In the genomic region with DNA sequence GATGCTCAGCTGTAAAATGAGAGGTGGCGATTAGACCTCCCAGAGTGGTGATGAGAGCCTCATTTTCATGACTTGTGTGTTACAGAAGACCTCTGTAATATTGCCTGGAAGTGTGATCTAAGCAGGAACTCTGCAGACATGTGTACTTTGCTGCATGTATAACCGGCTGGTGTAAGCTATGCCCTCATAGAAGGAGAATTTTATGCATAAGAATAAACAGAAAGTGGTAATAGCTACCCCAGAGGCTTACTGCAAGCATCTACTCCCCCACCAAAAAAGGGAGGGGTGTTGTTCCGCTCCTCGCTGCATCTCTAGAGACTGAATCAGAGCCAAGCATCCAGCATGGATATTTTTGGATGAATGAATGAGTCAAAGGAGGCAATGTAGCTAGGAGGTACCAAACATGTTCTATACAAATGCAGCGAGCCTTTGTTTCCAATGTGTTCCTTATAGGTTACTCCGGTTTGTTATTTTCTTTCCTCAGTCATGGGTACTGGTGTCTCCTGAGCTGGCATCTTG, we compare ENCODE assay signal across 15 mouse cellular contexts. TPM values are rescaled to one million over a fixed set of nuclear protein-coding genes. Genes with fewer than 3 reads are reported as not detected.
A peak's percentile ranks its signal among the peaks of the same experiment; 100 is the strongest.
DNase-seq lines count a peak whose midpoint lies in the region; ATAC-seq lines count a peak whose summit lies in the region.
"Had no signal": no experiment of that assay in that cellular context is flagged by ENCODE, and none has a peak within 500 bp of the region (broad histone marks: within the 10 kb centered on the region; RNA-seq: fewer than 3 reads in every experiment).

No protein-coding gene starts in this region.

- peaks cover 34% of the 10 kb centered on the region for H3K4me1 ChIP-seq in limb, embryonic 12.5 days (replicated peaks)
- H3K4me1 ChIP-seq in limb, embryonic 10.5 days: peaks cover 43% of the 10 kb centered on the region
- peaks cover 45% of the 10 kb centered on the region for H3K4me1 ChIP-seq in forebrain, embryonic 13.5 days
- peaks cover 24% of the 10 kb centered on the region for H3K4me1 ChIP-seq in midbrain, embryonic 14.5 days (ENCODE audit: control insufficient read depth, insufficient read depth, low read length)
- H3K4me1 ChIP-seq in heart, embryonic 12.5 days (replicated peaks): peaks cover 24% of the 10 kb centered on the region

- 78% methylated on average over 6 of the region's 6 CpGs for WGBS in limb, embryonic 12.5 days
- 89% methylated on average over 6 of the region's 6 CpGs for WGBS in limb, embryonic 10.5 days
- 60% methylated on average over 6 of the region's 6 CpGs for WGBS in forebrain, embryonic 13.5 days
- WGBS in midbrain, embryonic 14.5 days: 61% methylated on average over 6 of the region's 6 CpGs
- 81% methylated on average over 6 of the region's 6 CpGs for whole genome bisulfite sequencing in heart, embryonic 12.5 days

- H3K9ac ChIP-seq in limb, embryonic 12.5 days (replicated peaks): no peak overlapping the region
- no peak overlapping the region for H3K9ac ChIP-seq in forebrain, embryonic 13.5 days
- no peak overlapping the region for H3K9ac ChIP-seq in midbrain, embryonic 14.5 days (replicated peaks; ENCODE audit: low read length)
- no peak overlapping the region for H3K9ac ChIP-seq in heart, embryonic 12.5 days

- peaks cover 32% of the 10 kb centered on the region for H3K27me3 ChIP-seq in limb, embryonic 12.5 days
- no peaks in the 10 kb centered on the region for H3K27me3 ChIP-seq in limb, embryonic 10.5 days (ENCODE audit: low read depth, poor library complexity, severe bottlenecking)
- H3K27me3 ChIP-seq in forebrain, embryonic 13.5 days: no peaks in the 10 kb centered on the region; the same call in 1 of the 2 replicates
- H3K27me3 ChIP-seq in midbrain, embryonic 14.5 days (ENCODE audit: control insufficient read depth, insufficient read depth, low read length): no peaks in the 10 kb centered on the region
- no peaks in the 10 kb centered on the region for H3K27me3 ChIP-seq in heart, embryonic 12.5 days (replicated peaks)

- H3K9me3 ChIP-seq in limb, embryonic 12.5 days: no peaks in the 10 kb centered on the region
- H3K9me3 ChIP-seq in limb, embryonic 10.5 days (replicated peaks): no peaks in the 10 kb centered on the region
- no peaks in the 10 kb centered on the region for H3K9me3 ChIP-seq in forebrain, embryonic 13.5 days (replicated peaks)
- H3K9me3 ChIP-seq in midbrain, embryonic 14.5 days (ENCODE audit: control insufficient read depth, low read length): no peaks in the 10 kb centered on the region
- H3K9me3 ChIP-seq in heart, embryonic 12.5 days (replicated peaks): no peaks in the 10 kb centered on the region

- H3K4me3 ChIP-seq in limb, embryonic 12.5 days (replicated peaks): no peak overlapping the region
- H3K4me3 ChIP-seq in limb, embryonic 10.5 days: no peak overlapping the region
- no peak overlapping the region for H3K4me3 ChIP-seq in forebrain, embryonic 13.5 days
- H3K4me3 ChIP-seq in midbrain, embryonic 14.5 days (replicated peaks; ENCODE audit: low read depth, low read length): no peak overlapping the region
- H3K4me3 ChIP-seq in heart, embryonic 12.5 days: no peak overlapping the region

- no peak overlapping the region for H3K4me2 ChIP-seq in limb, embryonic 12.5 days
- H3K4me2 ChIP-seq in forebrain, embryonic 13.5 days: 0 out of 2 replicates have a peak overlapping the region, but pooled peaks have one; percentile 12
- H3K4me2 ChIP-seq in midbrain, embryonic 14.5 days (ENCODE audit: low read length): no peak overlapping the region
- H3K4me2 ChIP-seq in heart, embryonic 12.5 days: no peak overlapping the region

- ATAC-seq in limb, embryonic 12.5 days (ENCODE audit: insufficient number of reproducible peaks, insufficient read depth, low FRiP score, low TSS enrichment, low read depth): no peak
- ATAC-seq in forebrain, embryonic 13.5 days: no peak
- ATAC-seq in midbrain, embryonic 14.5 days (ENCODE audit: low FRiP score, low TSS enrichment): no peak
- no peak for ATAC-seq in heart, embryonic 12.5 days (ENCODE audit: insufficient number of reproducible peaks, low FRiP score)

- peak; percentile 60 to 78 for DNase-seq in frontal cortex, adult 2 months (ENCODE audit: extremely low spot score in 1 of 2, low spot score in 1 of 2)
- no peak for DNase-seq in frontal cortex, postnatal 10 days (ENCODE audit: low spot score in 2 of 2)
- no peak for DNase-seq in limb, embryonic 10.5 days (ENCODE audit: low spot score)
- DNase-seq in midbrain, embryonic 14.5 days: peak; percentile 18
- no peak for DNase-seq in urinary bladder, postnatal 36 days (ENCODE audit: low spot score in 2 of 2)
- DNase-seq: gastrocnemius, postnatal 36 days; lung, adult 18-20 months; thymus, postnatal 4 days had no signal

- H3K36me3 ChIP-seq in limb, embryonic 12.5 days: no peaks in the 10 kb centered on the region
- H3K36me3 ChIP-seq in limb, embryonic 10.5 days: no peaks in the 10 kb centered on the region
- peaks cover 11% of the 10 kb centered on the region; the same call in 1 of the 2 replicates for H3K36me3 ChIP-seq in forebrain, embryonic 13.5 days (ENCODE audit: poor library complexity, severe bottlenecking)
- peaks cover 11% of the 10 kb centered on the region for H3K36me3 ChIP-seq in midbrain, embryonic 14.5 days (ENCODE audit: control insufficient read depth, insufficient read depth, low read length)
- no peaks in the 10 kb centered on the region for H3K36me3 ChIP-seq in heart, embryonic 12.5 days

- H3K27ac ChIP-seq in limb, embryonic 12.5 days: 0 out of 2 replicates have a peak overlapping the region, but pooled peaks have one; percentile 7
- H3K27ac ChIP-seq in limb, embryonic 10.5 days: no peak overlapping the region
- peak overlapping the region; percentile 68 for H3K27ac ChIP-seq in forebrain, embryonic 13.5 days
- peak overlapping the region; percentile 52 for H3K27ac ChIP-seq in midbrain, embryonic 14.5 days (replicated peaks; ENCODE audit: low read depth, low read length)
- H3K27ac ChIP-seq in heart, embryonic 12.5 days (ENCODE audit: poor library complexity, severe bottlenecking): no peak overlapping the region
- H3K27ac ChIP-seq: kidney, postnatal 0 days; macrophage had no signal

RNA-seq across cellular contexts. Expression of a gene that starts 42.5 kb away (rescaled TPM):
- polyA plus RNA-seq in frontal cortex, adult 2 months (2012; rRNA removed): 0.13 and 0.24 TPM in 2 replicates
- polyA plus RNA-seq in limb, embryonic 12.5 days (2016; fragmentation: Nextera tagmentation; extraction: Ambion mirVana): not detected in 2 replicates
- not detected in 2 replicates for polyA plus RNA-seq in limb, embryonic 10.5 days (2016; fragmentation: Nextera tagmentation; extraction: Ambion mirVana)
- polyA plus RNA-seq in forebrain, embryonic 13.5 days (2015; fragmentation: Nextera tagmentation; extraction: Ambion mirVana): 0.25 TPM in 1 of 2 replicates, not detected in the other
- polyA plus RNA-seq in midbrain, embryonic 14.5 days (2014; fragmentation: Nextera tagmentation; extraction: Ambion mirVana): 0.22 TPM in 1 of 2 replicates, not detected in the other
- polyA plus RNA-seq in heart, embryonic 12.5 days (2016; fragmentation: Nextera tagmentation; extraction: Ambion mirVana): not detected in 2 replicates
- polyA plus RNA-seq: heart, embryonic 14.5 days; intestine, embryonic 14.5 days; kidney, postnatal 0 days; macrophage had no signal

Comparison
In these comparisons a context has a peak if more than half of its experiments do, and no peak if none do; other contexts are left out.
1. DNase-seq: peak in frontal cortex, adult 2 months (2 of 2) and midbrain, embryonic 14.5 days (single experiment); none in frontal cortex, postnatal 10 days (0 of 2), limb, embryonic 10.5 days (single experiment) and urinary bladder, postnatal 36 days (0 of 2).
2. H3K27ac ChIP-seq: peak in limb, embryonic 12.5 days (single experiment), forebrain, embryonic 13.5 days (single experiment) and midbrain, embryonic 14.5 days (single experiment); none in limb, embryonic 10.5 days (single experiment) and heart, embryonic 12.5 days (single experiment).